ENCODE assay signal across 14 mouse cellular contexts in genomic region chr4:48181366-48181765, GRCm38 (mm10).
"Had no signal": no experiment of that assay in that cellular context is flagged by ENCODE, and none has a peak within 500 bp of the region (broad histone marks: within the 10 kb centered on the region; RNA-seq: fewer than 3 reads in every experiment).

No protein-coding gene starts in this region.

- H3K9me3 ChIP-seq: kidney, embryonic 15.5 days; limb, embryonic 13.5 days; neural tube, embryonic 12.5 days; stomach, embryonic 15.5 days had no signal

- H3K9ac ChIP-seq: kidney, embryonic 15.5 days; limb, embryonic 13.5 days; midbrain, embryonic 12.5 days; neural tube, embryonic 12.5 days; stomach, embryonic 15.5 days had no signal

- H3K27me3 ChIP-seq: kidney, embryonic 15.5 days; limb, embryonic 13.5 days; midbrain, embryonic 12.5 days; neural tube, embryonic 12.5 days; stomach, embryonic 15.5 days had no signal

- H3K4me3 ChIP-seq: kidney, embryonic 15.5 days; limb, embryonic 13.5 days; midbrain, embryonic 12.5 days; myocyte; neural tube, embryonic 12.5 days; stomach, embryonic 15.5 days had no signal

- H3K27ac ChIP-seq: kidney, embryonic 15.5 days; liver, embryonic 14.5 days; midbrain, embryonic 12.5 days; neural tube, embryonic 12.5 days; stomach, embryonic 15.5 days had no signal

- H3K36me3 ChIP-seq: midbrain, embryonic 12.5 days had no signal

- H3K4me1 ChIP-seq: kidney, embryonic 15.5 days; limb, embryonic 13.5 days; neural tube, embryonic 12.5 days; stomach, embryonic 15.5 days had no signal

- H3K4me2 ChIP-seq: kidney, embryonic 15.5 days; limb, embryonic 13.5 days; midbrain, embryonic 12.5 days; neural tube, embryonic 12.5 days; stomach, embryonic 15.5 days had no signal

- DNase-seq: kidney, adult 2 months; kidney, postnatal 14 days; left cerebral cortex, postnatal 4 days; lung, adult 18-20 months; right cerebral cortex, postnatal 14 days; thymus, adult 2 months; thymus, postnatal 25 days had no signal
